Mouse (Mus musculus) v-Abl transformed pro-B cells (cell line): Measurements from ENCODE around the gene Vmn1r78.
"Not testable (repeated sequence)": the region's sequence is repeated elsewhere in the genome, so short reads cannot be mapped to it uniquely, and the experiment has no call there.

ENCODE experiments used
- in situ Hi-C, 2 experiments: fragments of 400-800 bp; cut with MboI; formaldehyde crosslinking; loops; one replicate each; pipeline ENCODE4 v1.15.1; 2025; ENCODE audit not compliant: unreplicated experiment in 2 of 2

The Vmn1r78 gene

GRCm38 (mm10) chr7:12149957-12150356, at the start of gene Vmn1r78:
Gene Vmn1r78 (plus strand): TSS chr7:12150257.
- in situ Hi-C loops, result no loop called here

DNA sequence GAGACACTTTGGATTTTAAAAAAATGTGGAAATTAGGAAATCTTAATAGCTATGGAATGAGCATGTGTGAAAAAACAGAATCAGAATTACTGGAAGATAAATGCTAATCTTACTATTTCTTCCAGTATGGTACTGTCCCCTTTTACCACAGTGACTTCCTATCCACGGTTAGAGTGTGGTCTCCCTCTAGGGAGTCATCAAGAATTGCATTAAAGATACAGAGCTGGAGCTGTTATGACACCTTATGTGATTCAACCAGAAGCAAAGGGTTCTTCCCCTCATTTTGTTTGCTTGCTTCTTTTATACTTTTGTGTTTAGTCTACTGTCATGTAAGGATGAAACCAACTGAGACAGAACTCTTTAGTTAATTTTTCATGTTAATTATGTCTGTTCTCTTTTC, 6.4 kb downstream of the Vmn1r78 start:
- in situ Hi-C loops, result not testable (repeated sequence)

DNA sequence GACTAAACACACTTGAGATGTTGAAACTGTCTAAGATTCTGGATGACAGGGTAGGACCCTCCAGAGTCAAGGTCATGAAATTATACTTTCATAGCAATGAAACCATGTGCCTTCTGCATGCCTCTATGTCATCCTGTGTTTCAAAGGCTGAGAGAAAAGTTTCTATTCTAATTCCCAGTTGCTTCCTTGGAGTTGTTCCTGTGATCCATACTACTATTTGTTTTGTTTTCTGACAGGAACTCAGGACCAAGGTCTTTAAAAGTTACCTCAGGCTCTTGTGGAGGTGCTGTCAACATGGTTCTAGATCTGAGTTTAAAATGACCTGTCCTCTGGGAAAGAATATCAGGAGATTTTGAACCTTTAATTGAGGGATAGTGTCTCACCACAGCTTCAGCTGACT, 20.9 kb downstream of the Vmn1r78 start, which contains the start of gene Vmn1r79:
Gene Vmn1r79, plus strand, starts transcription at position 301 of the 400 bp plus-strand sequence.
- in situ Hi-C loops, result not testable (repeated sequence)

GRCm38 (mm10) chr7:12172926-12173325, 22.9 kb downstream of the Vmn1r78 start:
- in situ Hi-C loops, result not testable (repeated sequence)

DNA sequence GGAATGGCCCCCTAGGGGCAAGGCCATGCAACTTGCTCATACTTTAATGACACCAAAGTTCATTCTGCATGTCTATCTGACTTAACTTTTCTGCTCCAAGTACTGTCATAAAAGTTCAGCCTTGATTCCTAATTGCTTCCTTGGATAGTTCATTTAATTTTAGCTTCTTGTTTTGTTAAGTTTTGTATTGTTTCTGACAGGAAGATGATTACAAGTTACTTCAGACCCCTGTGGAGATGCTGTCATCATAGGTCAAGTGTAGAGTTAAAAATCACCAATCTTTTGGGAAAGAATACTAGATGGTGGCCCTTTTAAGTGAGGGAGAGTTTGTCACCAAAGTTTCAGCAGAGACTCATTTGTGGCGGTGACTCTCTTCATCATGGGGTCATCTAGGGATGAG, 38.9 kb downstream of the Vmn1r78 start, which contains the start of gene Vmn1r80:
Gene Vmn1r80, plus strand, starts transcription at position 301 of the 400 bp plus-strand sequence.
- in situ Hi-C loops, result no loop called here

GRCm38 (mm10) chr7:12204141-12204540, 54.1 kb downstream of the Vmn1r78 start:
- in situ Hi-C loops, result no loop called here
